Mouse (Mus musculus) liver, adult (tissue): ENCODE results near the gene Gfm1.

ENCODE experiments used
- GATA4 ChIP-seq: IDR thresholded peaks from 2 replicates; pipeline ENCODE4 v1.6.1; 2014; ENCODE audit warnings: mild to moderate bottlenecking, low read length; ENCODE audit not compliant: insufficient replicate concordance

The Gfm1 gene

DNA sequence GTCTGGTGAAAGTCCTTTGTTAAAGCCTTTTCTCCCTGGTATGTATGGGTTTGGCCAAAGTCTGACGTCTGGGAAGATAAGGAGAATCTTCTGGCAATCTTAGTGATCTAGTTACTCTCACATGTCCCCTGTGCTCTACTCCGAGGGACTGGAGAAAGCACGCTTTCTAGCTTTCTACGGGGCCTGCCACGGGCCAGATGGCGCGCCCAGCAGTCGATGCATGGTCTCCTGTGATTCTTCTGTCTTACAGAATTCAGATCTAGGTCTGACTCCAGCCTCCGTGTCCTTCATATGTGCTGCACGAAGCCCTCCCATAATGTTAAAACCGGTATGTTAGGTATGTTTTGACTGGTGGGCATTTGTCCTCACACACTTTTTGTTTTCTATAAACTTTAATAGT, 49.9 kb downstream of the Gfm1 start:
- no peak for TF ChIP-seq GATA4

DNA sequence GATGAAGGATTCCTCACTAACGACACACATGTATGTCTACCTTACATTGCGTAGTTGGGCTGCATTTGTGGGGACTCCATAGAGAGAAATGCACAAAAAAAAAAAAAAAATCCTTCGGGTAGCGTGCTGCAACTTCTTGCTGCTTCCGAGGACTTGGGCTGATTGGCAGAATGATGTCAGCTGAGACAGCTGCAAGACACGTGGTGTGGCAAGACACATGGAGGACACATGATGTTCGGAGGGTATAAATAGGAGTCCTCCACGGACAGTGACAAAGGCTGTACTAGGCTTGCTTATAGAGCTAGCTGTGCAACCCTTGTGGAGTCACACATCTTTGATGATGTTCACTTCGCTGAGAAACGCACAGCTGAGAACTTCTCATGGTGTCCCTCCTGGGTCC, 52.5 kb downstream of the Gfm1 start:
- TF ChIP-seq GATA4: no peak

DNA sequence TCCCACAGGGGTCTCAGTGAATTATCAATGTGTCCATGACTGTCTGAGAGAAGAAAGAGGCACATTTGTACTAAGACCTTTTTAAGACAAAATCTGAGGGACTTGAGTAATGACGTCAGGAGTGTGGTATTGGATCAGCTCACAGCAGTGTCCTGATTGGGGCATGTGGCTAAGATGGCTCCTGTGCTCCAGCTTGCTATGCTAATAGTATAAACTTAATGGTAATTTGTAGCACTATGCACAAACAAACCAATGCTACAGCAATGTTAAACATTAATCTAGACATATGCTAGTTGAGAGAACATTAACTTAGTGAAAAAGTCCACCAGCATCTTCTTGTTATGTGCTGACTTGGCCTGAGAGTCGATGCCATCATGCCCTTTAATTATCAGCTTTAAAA, 55.3 kb downstream of the Gfm1 start:
- no peak for TF ChIP-seq GATA4

DNA sequence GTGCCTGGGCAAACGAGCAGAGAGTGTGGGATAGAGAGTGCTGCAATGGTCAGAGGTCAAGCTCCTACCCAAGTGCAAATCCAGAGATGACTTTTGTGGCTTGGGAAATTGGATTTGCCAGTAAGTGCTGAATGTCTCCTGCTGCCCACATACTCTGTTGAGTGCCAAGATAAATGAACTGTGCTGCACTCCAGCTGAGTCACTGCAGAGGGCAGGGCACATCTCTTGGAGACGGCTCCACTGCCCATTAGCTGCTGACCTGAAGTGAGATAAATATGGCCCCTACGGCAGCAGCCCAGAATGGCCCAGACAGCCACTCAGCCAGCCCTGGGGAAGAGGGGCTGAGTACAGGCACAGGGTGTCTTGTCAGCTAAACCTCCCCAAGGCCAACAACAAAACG, 60.3 kb downstream of the Gfm1 start:
- TF ChIP-seq GATA4: no peak

DNA sequence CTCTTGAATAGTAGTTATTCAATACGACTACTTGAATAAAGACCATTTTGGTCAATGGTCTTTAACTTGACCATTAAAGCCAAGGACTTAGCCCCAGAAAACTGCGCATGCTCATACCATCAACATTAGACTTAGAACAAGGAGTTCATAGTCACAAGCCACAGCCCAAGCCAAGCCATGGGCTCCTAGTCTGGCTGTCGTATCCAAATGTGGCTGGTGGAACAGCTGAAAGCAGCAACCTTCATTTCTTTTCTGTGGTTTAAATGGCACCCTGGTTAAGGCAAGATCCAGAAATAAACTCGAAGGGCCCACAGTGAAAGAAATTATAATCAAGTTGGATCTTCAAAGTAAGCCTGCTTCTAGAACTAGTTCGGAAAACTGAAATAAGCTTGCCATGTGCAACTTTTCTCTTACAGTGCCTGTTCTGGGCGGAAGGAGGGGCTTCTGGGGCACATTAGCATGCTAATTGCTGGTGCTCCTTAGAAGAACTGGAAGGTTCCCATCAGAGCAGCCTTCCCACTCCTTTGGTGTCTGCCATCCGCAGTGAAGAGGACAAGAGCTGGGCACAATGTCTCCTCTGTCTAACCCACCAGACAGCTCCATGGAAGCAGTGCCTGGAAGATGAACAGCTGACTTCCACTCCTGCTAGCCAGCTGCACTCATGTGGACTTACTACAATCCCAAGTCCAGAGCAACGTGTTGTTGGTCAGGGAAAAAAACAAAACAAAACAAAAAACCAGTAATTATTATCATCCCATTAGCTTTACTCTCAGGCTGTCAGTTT, 62.4 kb downstream of the Gfm1 start:
- TF ChIP-seq GATA4: no peak

DNA sequence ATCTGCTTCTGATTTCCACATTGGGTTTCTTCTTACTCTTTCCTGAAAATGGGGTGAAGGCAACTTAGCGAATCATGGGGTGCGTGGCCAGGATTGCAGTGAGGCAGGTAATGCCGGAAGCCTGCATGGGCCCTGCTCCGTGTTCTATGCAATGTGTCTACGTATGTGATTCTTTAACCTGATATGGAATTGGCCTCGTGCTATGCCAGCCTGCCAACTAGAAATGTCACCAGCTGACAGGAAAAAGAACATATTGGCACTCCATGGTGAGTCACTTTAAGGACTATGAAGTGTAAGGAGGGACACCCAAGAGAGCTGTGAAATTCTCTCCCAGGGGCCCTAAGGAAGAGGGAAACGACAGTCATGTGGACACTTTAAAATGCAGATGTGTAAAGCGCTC, 63.2 kb downstream of the Gfm1 start:
- TF ChIP-seq GATA4: no peak

DNA sequence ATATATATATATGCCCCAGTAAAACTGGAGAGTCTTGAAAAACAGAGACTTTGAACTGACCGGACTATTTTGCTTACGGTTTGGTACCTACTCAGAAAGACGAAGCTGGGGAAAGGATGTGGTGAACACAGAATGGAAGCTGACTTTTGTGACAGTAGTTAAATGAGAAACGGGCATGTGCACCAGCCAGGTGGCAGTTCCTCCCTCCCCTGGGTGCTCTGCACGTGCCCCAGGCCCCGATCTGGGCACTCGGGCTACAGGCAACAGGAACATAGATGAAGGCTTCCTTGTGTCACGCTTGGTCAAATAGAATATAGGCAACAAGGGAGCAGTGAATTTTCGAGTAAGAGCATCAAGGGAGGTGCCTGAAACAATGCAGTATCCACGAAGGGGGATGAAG, 66.4 kb downstream of the Gfm1 start:
- TF ChIP-seq GATA4: no peak

DNA sequence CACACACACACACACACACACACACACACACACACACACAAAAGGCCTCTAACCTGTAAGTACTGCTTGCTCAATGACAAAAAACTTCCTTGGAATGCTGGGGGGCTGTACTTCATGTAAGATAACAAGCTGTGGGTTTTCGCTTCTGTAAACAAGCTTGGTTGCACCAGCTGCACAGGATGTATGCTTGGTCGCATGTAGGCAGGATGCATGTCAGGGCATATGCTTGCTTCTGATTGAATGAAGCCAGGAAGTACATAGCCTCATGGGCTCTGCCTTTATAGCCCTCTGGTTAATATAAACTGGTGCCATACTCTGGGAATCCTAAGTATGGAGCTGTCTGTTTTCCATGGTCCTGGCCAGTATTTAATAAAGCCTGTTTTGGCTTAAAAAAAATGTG, 68.1 kb downstream of the Gfm1 start:
- no peak for TF ChIP-seq GATA4

DNA sequence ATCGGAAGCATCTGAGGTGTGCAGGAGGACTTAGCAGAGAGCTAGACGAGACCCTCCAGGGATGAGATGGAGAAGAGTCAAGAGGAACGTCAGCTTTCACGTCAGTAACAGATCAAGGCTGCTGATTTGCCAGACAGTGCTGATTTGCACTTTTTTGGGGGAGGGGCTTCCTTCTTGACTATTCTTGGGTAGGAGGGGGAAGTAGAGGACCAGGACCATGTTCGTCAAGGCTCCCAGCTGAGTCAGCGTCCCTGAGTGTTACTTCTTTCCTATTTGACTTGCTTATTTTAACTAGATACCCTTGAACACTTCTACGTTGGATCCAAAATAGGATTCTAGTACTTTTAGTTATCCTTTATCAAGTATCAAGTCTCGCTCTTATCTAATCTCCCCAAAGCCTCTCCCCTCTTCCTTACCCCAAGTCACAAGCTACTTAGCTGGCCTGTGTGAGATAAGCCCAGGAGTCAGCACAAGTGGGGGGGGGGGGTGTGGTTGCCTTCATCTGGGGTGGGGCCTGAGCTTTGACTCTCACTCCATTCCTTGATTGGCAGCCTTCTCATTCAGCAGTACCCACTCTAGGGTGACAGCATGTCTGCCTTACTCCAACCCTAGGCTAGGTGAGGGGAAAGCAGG, 69.0 kb downstream of the Gfm1 start:
- TF ChIP-seq GATA4: no peak

DNA sequence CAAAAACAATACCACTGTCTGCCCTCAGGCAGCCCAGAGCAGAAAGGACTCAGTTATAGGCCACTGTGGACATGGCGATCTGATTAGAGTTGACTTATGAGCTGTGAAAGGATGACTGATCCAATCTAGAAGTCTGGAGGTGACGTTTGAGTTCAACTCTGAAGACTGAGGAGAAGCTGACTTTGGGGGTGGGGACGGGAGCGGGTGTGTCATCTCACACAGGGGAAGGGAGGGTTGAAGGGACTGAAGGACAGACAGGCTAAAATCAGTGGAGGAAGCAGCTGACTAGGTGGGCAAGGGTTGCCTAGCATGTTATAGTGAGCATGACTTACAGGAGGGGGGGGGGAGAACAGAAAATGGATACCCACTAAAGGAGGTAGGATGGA, 69.5 kb downstream of the Gfm1 start:
- no peak for TF ChIP-seq GATA4

DNA sequence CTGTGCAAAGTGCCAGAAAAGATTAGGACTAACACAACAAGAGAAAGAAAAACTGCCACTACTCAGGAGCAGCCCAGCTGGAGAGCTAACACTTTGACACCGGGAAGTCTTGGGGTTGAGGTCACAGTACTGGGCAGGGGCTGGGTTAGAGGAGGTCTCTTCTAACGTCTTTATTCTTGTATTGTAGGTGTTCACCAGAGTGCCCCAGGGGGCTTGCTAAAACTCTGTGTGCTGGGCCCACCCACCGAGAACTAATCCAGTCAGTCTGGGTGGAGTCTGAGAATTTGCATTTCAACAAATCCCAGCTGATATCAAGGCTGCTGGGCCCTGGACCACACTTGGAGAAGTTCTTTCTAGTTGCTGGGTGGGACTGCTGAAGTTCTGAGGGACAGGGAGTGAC, 74.0 kb downstream of the Gfm1 start:
- no peak for TF ChIP-seq GATA4

DNA sequence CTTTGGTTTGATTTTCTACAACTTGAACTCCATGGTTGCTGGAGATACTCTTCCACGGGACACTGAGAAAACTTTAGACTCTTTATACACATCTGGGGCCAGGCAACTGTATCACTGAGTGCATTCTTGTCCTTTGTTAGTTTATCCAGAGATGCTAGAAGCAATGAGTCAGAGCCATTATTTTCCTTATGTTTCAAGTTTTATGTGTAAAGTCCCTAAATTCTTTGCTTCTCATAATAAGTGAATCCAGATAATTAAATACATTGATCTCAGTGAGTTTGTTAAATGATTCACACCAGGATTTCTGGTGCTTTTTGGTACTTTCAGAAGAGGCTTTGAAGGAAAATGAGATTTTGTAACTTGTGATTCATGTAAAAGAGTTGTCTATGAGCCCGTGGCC, 75.4 kb downstream of the Gfm1 start:
- no peak for TF ChIP-seq GATA4

DNA sequence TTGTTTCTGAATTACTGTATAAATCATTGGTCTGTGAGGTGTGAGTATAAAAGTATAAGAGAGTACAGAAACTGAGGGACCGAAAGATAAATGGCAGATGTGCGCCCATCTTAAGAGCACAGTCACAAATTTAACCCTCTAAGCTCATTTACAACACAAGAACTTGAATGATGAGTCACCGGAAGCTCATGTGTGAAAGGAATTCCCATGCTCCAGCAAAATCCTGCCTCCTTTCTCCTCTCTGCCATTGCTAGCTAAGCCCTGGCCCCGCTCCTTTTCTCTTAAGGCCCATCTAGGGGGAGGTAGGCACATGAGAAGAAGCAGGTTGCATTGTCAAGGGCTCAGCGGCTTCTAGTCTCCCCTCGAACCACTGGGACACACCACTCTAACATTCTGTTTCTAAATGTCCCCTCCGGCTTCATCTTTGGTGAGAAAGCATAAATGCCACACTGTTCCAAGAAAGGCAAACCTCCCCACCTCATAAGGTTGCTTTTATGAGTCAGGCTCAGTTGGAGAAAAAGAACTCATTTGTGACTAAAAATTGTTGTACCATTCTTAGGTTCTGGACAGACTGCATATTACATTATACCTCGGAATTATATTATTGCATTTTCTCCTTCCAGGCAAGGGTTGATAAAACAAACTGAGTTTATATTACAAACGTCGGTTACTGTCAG, 78.5 kb downstream of the Gfm1 start:
- no peak for TF ChIP-seq GATA4

DNA sequence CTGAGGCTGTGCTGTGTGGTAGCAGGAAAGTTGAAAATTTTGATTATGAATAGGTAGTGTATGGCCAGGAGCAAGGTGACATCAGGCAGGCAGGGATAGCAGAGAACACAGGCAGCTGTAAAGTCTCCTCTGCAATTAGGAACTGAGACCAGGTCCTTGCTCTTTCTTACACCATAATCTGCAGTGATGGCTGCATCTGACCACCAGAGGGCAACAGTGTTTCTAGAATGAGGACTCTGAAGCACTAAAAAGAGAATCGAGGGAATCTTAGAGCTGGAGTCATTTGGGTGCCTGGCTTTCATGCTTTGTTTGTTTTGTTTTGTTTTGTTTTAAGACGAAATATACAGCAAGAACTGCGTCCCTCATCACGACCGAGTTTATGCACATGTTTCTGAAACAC, 82.9 kb downstream of the Gfm1 start:
- no peak for TF ChIP-seq GATA4

DNA sequence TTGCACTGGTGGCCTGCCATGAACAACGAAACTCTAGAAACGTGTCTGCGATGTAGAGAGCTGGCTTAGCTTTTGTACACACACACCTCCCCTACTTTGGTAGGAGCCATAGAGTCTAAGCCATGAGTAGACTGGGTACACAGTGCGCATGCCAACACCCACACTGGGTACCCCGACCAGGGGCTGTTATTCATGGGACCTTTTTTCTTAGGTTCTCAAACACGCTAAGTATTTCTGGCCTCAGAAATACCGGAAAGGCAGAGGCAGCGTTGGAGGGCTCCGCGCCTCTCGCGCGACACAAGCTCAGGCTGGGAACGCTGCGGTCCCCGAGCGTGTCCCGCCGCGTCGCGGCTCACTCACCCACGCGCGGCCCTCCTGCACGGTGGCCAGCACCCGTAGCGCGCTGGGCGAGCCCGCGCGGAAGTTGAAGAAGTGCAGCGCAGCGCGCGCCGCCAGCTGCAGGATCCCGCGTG, 84.9 kb downstream of the Gfm1 start:
- TF ChIP-seq GATA4: no peak

DNA sequence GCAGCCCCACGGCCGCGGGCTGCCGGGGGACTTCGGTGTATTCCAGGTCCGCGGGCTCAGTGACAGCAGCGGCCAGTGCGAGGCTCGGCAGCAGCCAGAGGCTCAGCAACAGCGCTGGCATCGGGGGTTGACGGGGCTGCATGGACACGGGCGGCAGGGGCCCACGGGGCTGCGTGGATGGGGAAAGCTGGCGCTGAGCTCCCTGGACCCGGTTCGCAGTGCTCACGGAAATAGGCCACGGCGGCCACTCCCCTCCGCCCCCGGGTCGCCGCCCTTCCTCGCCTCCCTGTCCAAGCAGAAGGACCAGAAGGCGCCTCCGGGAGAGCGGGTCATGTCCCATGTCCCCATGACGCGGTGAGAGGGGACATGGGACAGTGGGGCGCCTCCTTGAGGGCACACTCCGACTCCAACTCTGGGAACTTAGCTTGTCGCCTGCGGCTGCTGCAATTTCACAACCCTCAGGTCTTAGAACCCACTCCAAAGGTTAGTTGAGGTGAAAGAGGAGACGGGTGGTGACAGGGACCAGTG, 85.4 kb downstream of the Gfm1 start, which contains the start of gene Rarres1:
TSS of gene Rarres1 (minus strand) at position 250 of the 528 bp plus-strand sequence.
- no peak for TF ChIP-seq GATA4
